Mouse (Mus musculus) heart, embryonic 14.5 days (tissue): ENCODE measurements around the gene Tor3a. TPM values are rescaled to one million over a fixed set of nuclear protein-coding genes. Genes with fewer than 3 reads are reported as not detected.

ENCODE experiments used
- ATAC-seq: fragments of 200-750 bp; cut with Nextera tagmentation; 2 replicates; pipeline ENCODE4 v1.8.0; 2017; ENCODE audit warnings: low read depth, moderate TSS enrichment; ENCODE audit not compliant: insufficient number of reproducible peaks, insufficient read depth, low FRiP score
- H3K27ac ChIP-seq, 2 experiments: fragments of 200-500 bp in 1 of 2; fragments of 300-500 bp in 1 of 2; sonication (generic) in 1 of 2; replicated peaks in 1 of 2; 2 replicates each; pipeline ENCODE4 v1.5.1; 2012 to 2014; ENCODE audit warnings: low read depth in 2 of 2, low read length in 2 of 2, control low read depth in 1 of 2, mild to moderate bottlenecking in 1 of 2, mixed read lengths in 1 of 2; ENCODE audit not compliant: control insufficient read depth in 1 of 2, insufficient read depth in 1 of 2
- H3K27me3 ChIP-seq: fragments of 300-500 bp; sonication (generic); 2 replicates; pipeline ENCODE4 v1.6.1; 2014; ENCODE audit warnings: mild to moderate bottlenecking, low read length, control low read depth; ENCODE audit not compliant: control insufficient read depth, insufficient read depth
- H3K36me3 ChIP-seq: fragments of 300-500 bp; sonication (generic); 2 replicates; pipeline ENCODE4 v1.6.1; 2014; ENCODE audit warnings: mild to moderate bottlenecking, control low read depth, low read length, mixed read lengths; ENCODE audit not compliant: control insufficient read depth, insufficient read depth
- H3K4me1 ChIP-seq, 2 experiments: fragments of 200-500 bp in 1 of 2; fragments of 300-500 bp in 1 of 2; sonication (generic) in 1 of 2; 2 replicates each; pipeline ENCODE4 v1.6.1; 2012 to 2014; ENCODE audit warnings: low read length in 2 of 2, control low read depth in 1 of 2, mixed read lengths in 1 of 2; ENCODE audit not compliant: control insufficient read depth in 2 of 2, insufficient read depth in 2 of 2
- H3K4me2 ChIP-seq: fragments of 300-500 bp; sonication (generic); 2 replicates; pipeline ENCODE4 v1.6.1; 2014; ENCODE audit warnings: mild to moderate bottlenecking, low read length
- H3K4me3 ChIP-seq, 2 experiments: fragments of 200-500 bp in 1 of 2; fragments of 300-500 bp in 1 of 2; sonication (generic) in 1 of 2; 2 replicates each; pipeline ENCODE4 v1.5.1; 2012 to 2014; ENCODE audit warnings: low read length in 2 of 2, mild to moderate bottlenecking in 2 of 2, control low read depth in 1 of 2, low read depth in 1 of 2, moderate library complexity in 1 of 2; ENCODE audit not compliant: control insufficient read depth in 1 of 2, insufficient read depth in 1 of 2
- H3K9ac ChIP-seq: fragments of 300-500 bp; sonication (generic); 2 replicates; pipeline ENCODE4 v1.6.1; 2014; ENCODE audit warnings: mild to moderate bottlenecking, low read length
- H3K9me3 ChIP-seq: fragments of 300-500 bp; sonication (generic); 2 replicates; pipeline ENCODE4 v1.6.1; 2016; ENCODE audit warnings: low read length, control low read depth; ENCODE audit not compliant: control insufficient read depth
- WGBS: fragments of 180-500 bp; shearing (Covaris S2); extraction: QIAGEN DNeasy Blood & Tissue Kit; methylation state at CpG from one replicate; pipeline ENCODE4 v1.1.7; 2014; 5-methylcytosine and 5-hydroxymethylcytosine counted together
- polyA plus RNA-seq: library from polyadenylated mRNA; unstranded; fragments of >200 nt; fragmentation: Nextera tagmentation; extraction: Ambion mirVana; gene quantifications from 2 replicates; pipeline ENCODE4 v1.2.1, GENCODE M21; 2014

Gene Tor3a
- polyA plus RNA-seq, 1 experiment from 2014 or later, result 8.4 TPM

DNA sequence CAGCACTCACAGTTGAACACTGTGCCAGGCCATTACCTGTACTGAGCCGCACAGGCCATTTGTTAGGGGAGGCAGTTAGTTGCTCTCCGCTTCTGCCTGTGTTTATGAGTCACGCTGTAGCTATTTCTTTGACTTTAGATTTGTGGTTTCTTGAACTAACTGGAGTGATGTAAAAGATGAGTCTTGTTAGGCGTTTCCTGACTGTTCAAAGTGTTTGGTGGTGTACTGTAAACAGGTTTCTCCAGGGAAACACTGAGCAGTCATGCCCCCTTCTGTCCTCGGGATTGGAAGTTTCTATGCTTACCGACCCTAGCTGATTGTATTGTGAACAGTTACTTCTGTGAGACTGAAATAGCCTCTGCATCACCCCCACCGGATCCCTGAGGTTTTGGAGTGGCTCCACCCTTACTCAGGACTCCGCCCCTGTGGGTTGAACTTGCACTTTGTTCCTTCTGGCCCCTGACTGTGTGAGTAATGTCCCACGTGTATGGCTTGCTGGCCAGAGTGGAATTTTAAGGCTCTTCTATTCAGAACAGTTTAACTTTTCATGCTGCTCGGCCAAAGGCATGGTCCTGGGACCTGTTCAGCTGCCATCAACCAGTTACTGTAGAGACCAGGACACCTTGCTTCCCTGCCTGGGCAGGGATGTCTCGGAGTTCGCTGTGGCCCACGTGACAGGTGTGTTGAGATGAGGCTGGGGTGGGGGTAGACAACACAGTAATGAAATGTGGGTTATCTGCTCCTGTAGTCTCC is 58.6 kb downstream of the Tor3a start:
- peak overlapping the region; percentile 44 for H3K9ac ChIP-seq
- H3K4me3 ChIP-seq, result peak overlapping the region; percentile 33 to 38
- peaks cover 16 to 42% of the 10 kb centered on the region in 2 experiments for H3K4me1 ChIP-seq
- 13% methylated on average over 13 of the region's 13 CpGs for WGBS
- no peaks in the 10 kb centered on the region for H3K9me3 ChIP-seq
- peak overlapping the region; percentile 64 for H3K4me2 ChIP-seq
- peak overlapping the region; percentile 67 to 79 for H3K27ac ChIP-seq
- H3K27me3 ChIP-seq, result no peaks in the 10 kb centered on the region
- peak; percentile 77 for ATAC-seq
- no peaks in the 10 kb centered on the region for H3K36me3 ChIP-seq

- Histone ChIP-seq H3K9ac (no peak overlapping the region), H3K9me3 (no peaks in the 10 kb centered on the region), H3K4me1 (peaks cover 12 to 36% of the 10 kb centered on the region in 2 experiments), H3K27ac (peak overlapping the region in 1 of 2 experiments; percentile 79; a peak in 1 of 4 replicates), H3K4me2 (no peak overlapping the region), H3K36me3 (no peaks in the 10 kb centered on the region), H3K27me3 (no peaks in the 10 kb centered on the region), H3K4me3 (no peak overlapping the region)
- 81% methylated on average over 1 of the region's 1 CpGs for WGBS
- ATAC-seq, result no peak
Observed at GRCm38 (mm10) chr1:156614710-156615109, 59.4 kb downstream of the Tor3a start.

- no peaks in the 10 kb centered on the region for H3K36me3 ChIP-seq
- WGBS, result 29% methylated on average over 9 of the region's 9 CpGs
- no peak for ATAC-seq
- H3K4me2 ChIP-seq, result no peak overlapping the region
- no peaks in the 10 kb centered on the region for H3K27me3 ChIP-seq
- H3K27ac ChIP-seq, result peak overlapping the region; percentile 55 to 62
- peaks cover 12 to 36% of the 10 kb centered on the region in 2 experiments for H3K4me1 ChIP-seq
- H3K9ac ChIP-seq, result 0 out of 2 replicates have a peak overlapping the region, but pooled peaks have one; percentile 38
- H3K9me3 ChIP-seq, result no peaks in the 10 kb centered on the region
- no peak overlapping the region for H3K4me3 ChIP-seq
Observed at GRCm38 (mm10) chr1:156613855-156614530, 60.2 kb downstream of the Tor3a start.

GRCm38 (mm10) chr1:156610257-156610656 is 63.9 kb downstream of the Tor3a start:
- no peak overlapping the region for H3K27ac ChIP-seq
- H3K9me3 ChIP-seq, result no peaks in the 10 kb centered on the region
- peaks cover 8 to 17% of the 10 kb centered on the region in 2 experiments for H3K4me1 ChIP-seq
- H3K27me3 ChIP-seq, result no peaks in the 10 kb centered on the region
- no peaks in the 10 kb centered on the region for H3K36me3 ChIP-seq
- H3K4me2 ChIP-seq, result no peak overlapping the region
- no peak for ATAC-seq
- H3K9ac ChIP-seq, result no peak overlapping the region
- 82% methylated on average over 1 of the region's 1 CpGs for WGBS
- no peak overlapping the region for H3K4me3 ChIP-seq

DNA sequence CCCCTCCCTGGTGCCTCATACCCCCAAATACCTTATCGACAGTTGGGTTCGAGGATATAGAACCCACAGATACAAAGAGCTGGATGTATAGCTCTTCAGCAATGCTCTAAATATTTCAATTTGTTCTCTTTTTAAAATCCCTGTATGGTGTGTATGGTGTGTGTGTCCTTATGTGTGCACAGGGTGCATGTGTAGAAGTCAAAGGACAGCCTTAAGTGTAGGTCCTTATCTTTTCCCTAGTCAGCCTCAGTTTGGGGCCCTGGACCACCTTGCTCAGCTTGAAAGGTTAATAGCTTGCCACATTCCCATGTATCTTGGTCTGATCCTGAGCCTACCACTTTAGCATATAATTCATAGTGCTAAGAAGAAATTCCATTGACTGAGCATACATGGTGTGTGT is 65.7 kb downstream of the Tor3a start:
- Histone ChIP-seq H3K9ac (no peak overlapping the region), H3K4me2 (no peak overlapping the region), H3K27me3 (no peaks in the 10 kb centered on the region), H3K27ac (no peak overlapping the region), H3K4me3 (no peak overlapping the region), H3K9me3 (no peaks in the 10 kb centered on the region), H3K36me3 (no peaks in the 10 kb centered on the region), H3K4me1 (peaks cover 12 to 14% of the 10 kb centered on the region in 2 experiments)
- no peak for ATAC-seq
- WGBS, result 91% methylated on average over 2 of the region's 2 CpGs

DNA sequence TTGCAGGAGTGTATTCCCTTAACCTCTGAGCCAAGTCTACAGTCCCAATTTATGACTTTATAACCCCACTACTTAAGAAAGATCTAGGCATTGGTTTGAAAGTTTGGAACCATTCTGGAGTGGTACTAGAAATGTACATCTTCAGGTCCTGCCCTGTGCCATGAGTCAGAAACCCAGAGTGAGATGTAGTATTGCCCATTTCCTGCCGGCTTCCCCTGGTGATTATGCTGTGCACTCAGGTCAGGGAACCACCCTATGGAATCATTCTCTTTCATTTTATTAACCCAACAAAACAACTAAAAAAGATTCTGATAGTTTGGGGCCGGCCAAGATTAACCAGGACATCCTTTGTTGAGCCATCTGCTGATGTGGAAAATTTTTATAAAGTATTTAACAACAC is 68.2 kb downstream of the Tor3a start:
- 82% methylated on average over 2 of the region's 2 CpGs for WGBS
- no peak for ATAC-seq
- no peak overlapping the region for H3K27ac ChIP-seq

GRCm38 (mm10) chr1:156605094-156605866 is 68.9 kb downstream of the Tor3a start:
- peaks cover 12 to 14% of the 10 kb centered on the region in 2 experiments for H3K4me1 ChIP-seq
- H3K9ac ChIP-seq, result no peak overlapping the region
- H3K27me3 ChIP-seq, result no peaks in the 10 kb centered on the region
- H3K4me3 ChIP-seq, result no peak overlapping the region
- no peak overlapping the region; a peak in 1 of 4 replicates for H3K27ac ChIP-seq
- WGBS, result 64% methylated on average over 12 of the region's 12 CpGs
- no peak overlapping the region for H3K4me2 ChIP-seq
- no peaks in the 10 kb centered on the region for H3K36me3 ChIP-seq
- ATAC-seq, result no peak
- no peaks in the 10 kb centered on the region for H3K9me3 ChIP-seq

More for the DNA sequence above, 68.2 kb downstream of the Tor3a start:
- no peaks in the 10 kb centered on the region for H3K9me3 ChIP-seq
- H3K9ac ChIP-seq, result no peak overlapping the region
- H3K4me2 ChIP-seq, result no peak overlapping the region
- peaks cover 12 to 14% of the 10 kb centered on the region in 2 experiments for H3K4me1 ChIP-seq
- no peaks in the 10 kb centered on the region for H3K36me3 ChIP-seq
- no peaks in the 10 kb centered on the region for H3K27me3 ChIP-seq
- H3K4me3 ChIP-seq, result no peak overlapping the region
